Mouse (Mus musculus) forelimb bud, embryonic 11.5 days (tissue): ENCODE results near the gene Jph4.

Experiments
- DNase-seq: peaks from one replicate; pipeline ENCODE4 v3.0.0-alpha.2; 2012; ENCODE audit warnings: low read depth, low spot score

Jph4 gene

GRCm38 (mm10) chr14:55095263-55095662 lies 21.5 kb downstream of the Jph4 start:
- no peak for DNase-seq

- DNase-seq = peak; percentile 79
These were observed 22.0 kb downstream of the Jph4 start, which contains the start of gene Thtpa for GRCm38 (mm10) chr14:55094704-55095231. TSS of gene Thtpa (plus strand) at chr14:55094784.

DNA sequence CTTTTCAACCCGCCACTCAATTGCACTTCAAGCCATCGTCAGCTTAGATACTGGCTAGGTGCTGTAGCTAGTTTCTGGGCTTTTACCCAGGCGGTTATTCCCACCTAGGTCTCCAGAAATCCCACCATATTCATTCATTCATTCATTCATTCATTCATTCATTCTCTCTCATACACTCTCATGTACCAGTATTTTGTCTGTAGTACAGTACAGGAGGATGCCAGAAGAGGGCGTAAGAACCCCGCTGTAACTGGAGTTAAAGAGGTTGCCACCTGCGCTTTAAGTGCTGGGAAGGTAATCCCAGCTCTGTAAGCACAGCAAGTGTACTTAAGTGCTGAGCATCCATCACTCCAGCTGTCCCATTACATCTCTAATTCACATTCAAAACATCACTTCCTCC lies 22.8 kb downstream of the Jph4 start:
- no peak for DNase-seq

GRCm38 (mm10) chr14:55092011-55092577 lies 24.6 kb downstream of the Jph4 start, which contains the start of gene Zfhx2:
TSS of gene Zfhx2 (minus strand) at chr14:55092324.
- peak; percentile 89 for DNase-seq

GRCm38 (mm10) chr14:55091209-55091865 lies 25.4 kb downstream of the Jph4 start:
- DNase-seq = no peak

GRCm38 (mm10) chr14:55089199-55089947 lies 27.4 kb downstream of the Jph4 start:
- no peak for DNase-seq

GRCm38 (mm10) chr14:55086009-55086514 lies 30.7 kb downstream of the Jph4 start:
- no peak for DNase-seq

DNA sequence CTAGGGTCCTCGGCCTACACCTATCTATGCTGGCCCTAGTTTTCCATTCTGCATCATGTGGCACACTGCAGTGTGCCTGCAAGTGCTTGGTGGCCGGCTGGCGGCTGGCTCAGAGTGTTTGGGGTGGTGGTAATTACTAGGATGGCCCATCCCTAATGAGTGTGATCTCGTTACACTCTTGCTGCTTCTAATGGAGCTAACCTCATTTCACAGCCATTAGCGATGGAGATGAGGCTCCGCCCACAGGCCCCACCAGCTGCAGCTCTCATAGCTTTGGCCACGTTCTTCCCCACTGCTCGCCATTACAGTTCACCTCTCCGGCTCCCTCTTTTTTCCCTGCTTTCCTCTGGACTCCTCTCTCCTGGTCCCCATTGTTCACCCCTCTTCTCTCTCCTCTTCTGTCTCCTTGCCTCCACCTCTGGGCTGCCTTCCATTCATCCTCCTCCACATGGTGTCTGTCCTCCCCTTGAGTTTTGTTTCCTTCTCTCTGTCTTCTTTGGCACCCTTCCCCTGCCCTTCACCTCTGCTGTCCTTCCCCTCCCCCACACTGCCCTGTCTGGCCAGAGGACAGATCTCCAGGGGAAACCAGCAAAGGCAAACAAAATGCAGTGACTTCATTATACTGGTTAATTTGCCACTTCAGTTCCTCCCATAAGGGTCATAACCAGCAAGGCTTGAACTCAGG lies 31.3 kb downstream of the Jph4 start:
- DNase-seq = no peak

- DNase-seq = no peak
These were observed 33.3 kb downstream of the Jph4 start for GRCm38 (mm10) chr14:55083481-55083880.

GRCm38 (mm10) chr14:55081105-55081504 lies 35.6 kb downstream of the Jph4 start:
- no peak for DNase-seq

- DNase-seq = peak; percentile 84
These were observed 37.3 kb downstream of the Jph4 start for GRCm38 (mm10) chr14:55079214-55079970.

GRCm38 (mm10) chr14:55078366-55078989 lies 38.3 kb downstream of the Jph4 start:
- peak; percentile 47 for DNase-seq

DNA sequence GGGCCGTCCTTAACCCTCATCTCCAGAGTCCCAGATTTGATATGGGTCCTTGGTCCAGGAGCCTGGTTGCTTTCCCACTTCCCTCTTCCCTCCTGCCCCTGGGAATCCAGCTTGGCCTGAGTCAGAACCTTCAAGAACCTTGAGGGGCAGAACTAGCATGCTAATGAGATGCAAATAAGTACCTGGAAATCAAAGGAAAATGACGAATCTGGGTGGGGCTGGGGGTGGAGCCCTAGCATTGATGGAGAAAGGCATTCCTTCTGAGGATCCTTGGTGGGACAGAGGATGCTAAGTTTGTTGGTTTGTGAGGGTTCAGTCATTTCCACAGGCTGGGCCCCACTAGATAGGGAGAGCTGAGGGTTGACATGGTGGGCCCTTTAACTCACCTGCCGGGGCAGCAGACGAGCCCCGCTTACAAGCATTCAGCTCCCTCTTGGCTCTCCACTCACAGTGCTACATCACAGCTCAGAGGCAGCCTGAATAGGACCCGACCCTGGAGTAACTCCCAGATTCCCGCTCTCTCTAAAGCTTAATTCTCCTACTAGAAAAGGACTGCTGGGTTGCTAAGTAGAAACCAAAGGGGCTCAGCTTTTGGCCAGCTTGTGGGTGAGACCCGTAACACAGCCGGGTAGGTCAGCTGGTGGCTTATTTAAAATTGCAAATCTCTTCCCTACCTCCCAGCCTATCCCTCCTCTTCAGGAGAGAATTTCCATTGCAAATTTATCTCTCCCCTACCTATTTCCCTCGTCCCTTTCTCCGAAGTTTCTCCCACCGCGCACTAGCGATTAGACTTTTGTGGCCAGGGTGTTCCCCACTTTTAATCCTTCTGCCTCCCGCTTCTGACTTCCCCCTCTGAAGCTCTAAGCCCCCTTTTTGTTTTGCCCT lies 39.0 kb downstream of the Jph4 start:
- no peak for DNase-seq

DNA sequence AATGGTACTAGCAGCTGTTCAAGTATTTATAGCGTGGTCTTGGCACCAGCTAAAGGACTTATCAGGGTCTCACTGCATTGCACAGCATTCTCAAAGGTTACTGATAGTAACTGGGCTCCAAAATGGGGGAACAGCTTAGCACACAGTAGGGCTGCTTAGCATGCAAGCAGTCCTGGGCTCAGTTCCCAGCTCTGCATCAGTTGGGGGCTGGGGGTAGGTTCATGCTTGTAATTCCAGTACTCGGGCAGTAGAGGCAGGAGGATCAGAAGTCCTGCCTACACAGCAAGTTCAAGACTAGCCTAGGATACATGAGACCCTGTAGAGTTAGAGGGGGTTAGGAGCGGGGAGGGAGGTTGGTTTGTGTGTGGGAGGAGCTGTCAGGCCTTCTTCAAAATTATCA lies 39.8 kb downstream of the Jph4 start:
- no peak for DNase-seq

DNA sequence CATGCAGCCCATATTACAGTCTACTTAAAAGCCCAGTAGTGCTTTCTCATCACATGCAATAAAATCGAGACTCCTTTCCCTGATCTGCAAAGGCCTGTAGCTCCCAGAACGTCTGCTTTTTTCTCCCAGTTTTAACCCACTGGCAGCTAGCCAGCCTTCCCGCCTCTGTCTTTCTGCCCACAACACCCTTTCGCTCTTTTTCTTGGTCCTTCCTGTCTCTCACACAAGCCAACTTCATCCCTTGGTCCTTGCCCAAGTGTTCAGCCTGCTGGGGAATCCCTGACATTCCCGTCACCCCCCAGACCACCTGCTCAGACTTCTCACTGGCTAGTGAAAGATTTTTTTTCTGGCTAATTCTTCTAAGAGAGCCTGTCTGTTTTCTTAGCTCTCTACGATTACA lies 40.5 kb downstream of the Jph4 start:
- DNase-seq = no peak

DNA sequence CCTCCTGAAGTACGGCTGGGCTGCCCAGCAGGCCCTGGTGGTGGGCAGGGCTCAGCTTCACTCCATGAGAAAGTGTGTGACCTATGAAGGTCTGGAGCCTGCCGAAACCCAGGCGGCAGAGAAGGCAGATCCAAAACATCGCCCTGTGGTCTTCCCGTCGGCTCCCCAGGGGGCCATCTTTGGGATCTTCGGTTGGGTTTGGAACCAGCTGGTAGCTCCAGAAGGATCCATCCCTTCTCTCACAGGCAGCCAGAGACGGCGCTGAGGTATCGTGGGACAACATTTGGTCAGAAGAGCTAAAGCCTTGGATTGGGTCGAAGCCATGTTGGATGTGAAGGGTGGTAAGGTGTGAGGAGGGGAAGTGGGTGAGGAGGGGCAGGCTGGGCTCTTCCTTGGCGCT lies 42.3 kb downstream of the Jph4 start:
- no peak for DNase-seq

GRCm38 (mm10) chr14:55071756-55072155 lies 45.0 kb downstream of the Jph4 start:
- DNase-seq = no peak

DNA sequence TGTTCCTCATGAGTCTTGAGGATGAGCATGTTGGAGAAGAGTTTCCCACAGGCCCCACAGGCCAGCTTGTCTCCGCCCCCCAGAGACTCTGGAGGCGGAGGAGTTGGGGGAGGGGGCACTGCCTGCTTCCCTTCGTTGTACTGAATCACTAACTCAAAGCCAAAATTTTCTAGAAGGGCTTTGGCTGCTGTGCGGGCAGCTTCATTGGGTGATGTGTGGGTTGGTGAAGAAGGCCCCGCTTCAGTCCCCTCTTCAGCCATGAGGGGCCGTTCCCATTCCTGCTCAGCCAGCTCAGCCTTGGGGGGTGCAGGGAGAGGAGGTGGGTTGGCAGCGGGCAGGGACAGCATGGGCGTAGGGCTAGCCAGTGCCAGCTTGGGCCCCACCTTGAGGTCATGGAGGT lies 50.7 kb downstream of the Jph4 start:
- DNase-seq = no peak

DNA sequence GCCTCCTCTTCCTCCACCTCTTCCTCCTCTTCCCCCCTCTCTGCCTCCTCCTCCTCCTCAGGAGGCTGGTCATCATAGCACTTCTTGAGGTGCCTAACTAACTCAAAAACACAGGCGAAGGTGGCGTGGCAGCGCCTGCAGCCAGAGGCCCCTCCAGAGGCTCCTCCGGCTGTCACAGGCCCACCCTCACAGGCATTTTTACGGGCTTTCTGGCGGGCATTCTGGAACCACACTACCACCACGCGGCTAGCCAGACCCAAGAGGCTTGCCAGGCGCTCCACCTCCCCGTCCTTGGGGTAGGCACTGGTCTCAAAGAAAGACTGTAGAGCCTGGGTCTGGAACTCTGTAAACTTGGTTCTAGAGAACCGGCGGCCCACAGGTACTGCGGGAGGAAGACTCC lies 51.3 kb downstream of the Jph4 start:
- DNase-seq = no peak
